Mouse (Mus musculus) inflammation-experienced regulatory T-cells, adult 6 months (primary cell): ENCODE results near the gene Atp8b3. TPM values are rescaled to one million over a fixed set of nuclear protein-coding genes. Genes with fewer than 3 reads are reported as not detected.

Source experiments
- ATAC-seq: one replicate; pipeline ENCODE4 v1.8.0; 2017
- polyA plus RNA-seq, 3 experiments: library from polyadenylated mRNA; unstranded; fragments of 100-300 nt; shearing (Covaris generic); gene quantifications; one replicate each; pipeline ENCODE4 v1.2.1; 2017

The Atp8b3 gene
- polyA plus RNA-seq, 3 experiments from 2014 or later: not detected

DNA sequence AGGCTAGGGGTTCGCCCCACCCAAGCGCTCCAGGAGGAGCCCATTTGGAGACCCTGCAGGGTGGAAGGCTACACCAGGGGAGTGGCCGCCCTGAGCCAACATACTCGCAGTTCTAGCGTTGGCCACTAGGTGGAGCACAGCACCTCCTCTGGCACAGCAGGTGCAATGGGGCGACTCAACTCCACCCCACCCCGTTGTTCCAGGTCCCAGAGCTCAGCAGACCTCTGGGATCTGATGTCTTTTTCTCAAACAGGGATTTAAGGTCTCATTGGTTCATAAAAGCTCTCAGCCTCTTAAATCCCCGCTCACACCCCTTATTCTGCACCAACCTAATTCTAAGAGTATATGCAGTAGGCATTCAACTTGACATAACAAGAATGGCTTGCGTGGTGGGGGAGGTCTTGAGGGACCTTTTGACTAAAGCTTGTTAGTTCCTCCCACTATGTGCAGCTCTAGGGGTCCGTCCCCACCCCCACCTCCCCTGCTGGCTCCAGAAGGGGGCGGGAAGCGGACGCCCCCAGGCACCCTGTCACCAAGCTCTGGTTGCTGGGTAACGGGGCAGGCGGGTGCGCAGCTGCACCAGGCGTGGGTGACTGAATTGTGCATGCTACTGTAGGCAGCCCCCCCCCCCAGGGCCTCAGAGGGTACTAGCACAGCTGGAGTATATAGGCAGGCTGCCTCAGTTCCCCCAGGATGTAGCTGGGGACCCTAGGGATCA lies 27.6 kb upstream of the Atp8b3 start:
- peak; percentile 52 for ATAC-seq

DNA sequence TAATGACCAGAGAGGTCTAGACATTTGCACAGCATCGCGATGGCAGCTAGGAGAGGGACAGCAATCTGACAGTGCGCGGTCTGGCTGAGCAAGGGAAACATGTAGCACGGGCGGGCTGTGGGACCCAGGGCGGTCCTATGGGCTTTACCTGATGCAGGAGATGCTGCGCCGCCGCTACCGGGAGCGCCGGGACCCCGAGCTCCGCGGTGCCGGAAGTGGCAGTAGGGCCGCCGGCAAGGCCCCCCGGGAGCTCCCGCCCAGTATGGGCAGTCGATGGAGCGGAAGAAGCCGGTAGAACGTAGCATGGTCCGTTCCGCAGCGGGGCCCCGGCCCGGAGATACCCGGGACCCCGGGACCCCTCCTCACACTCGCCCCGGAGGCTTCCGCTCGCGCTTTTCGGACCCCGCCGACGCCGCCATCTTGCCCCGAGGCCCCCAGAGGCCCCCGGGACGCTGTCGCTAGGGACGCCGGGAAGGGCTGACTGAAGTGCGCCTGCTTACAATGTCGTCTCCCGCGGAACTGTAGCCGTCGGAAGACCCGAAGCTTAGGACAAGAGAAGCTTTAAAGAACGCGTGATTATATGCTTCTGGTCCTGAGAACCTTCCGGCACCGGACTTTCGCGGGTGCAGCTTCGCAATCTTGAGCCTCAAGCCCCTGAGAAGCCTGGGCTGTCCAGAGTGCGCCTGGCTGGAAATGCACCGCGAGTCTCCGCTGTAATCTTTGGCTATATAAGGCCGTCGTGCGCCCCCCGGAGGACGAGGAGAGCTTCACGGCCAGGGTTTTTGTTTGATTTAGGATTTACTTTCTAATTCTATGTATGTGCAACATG lies 22.4 kb upstream of the Atp8b3 start, which contains the start of gene Rexo1:
Rexo1 (minus strand) TSS at position 445 of the 829 bp plus-strand sequence.
- ATAC-seq: peak; percentile 92

DNA sequence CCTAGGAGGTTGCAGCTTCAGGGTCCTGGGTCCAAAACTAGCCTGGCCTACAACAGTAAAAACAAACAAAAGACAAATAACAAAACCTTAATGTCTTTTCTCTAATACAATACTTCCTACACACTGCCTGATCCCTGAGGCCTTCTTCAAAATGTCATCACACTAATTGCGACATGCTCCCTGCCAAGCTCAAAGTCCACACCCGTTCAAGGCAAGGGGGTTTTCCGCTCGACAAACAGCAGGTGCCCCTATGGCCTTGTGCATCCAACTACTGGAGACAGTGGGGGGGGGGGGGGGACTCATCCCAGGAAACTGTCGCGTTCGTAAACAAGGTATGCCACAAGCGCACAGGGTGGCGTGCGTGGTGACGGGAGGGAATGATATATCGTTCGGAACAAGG lies 21.7 kb upstream of the Atp8b3 start:
- no peak for ATAC-seq

DNA sequence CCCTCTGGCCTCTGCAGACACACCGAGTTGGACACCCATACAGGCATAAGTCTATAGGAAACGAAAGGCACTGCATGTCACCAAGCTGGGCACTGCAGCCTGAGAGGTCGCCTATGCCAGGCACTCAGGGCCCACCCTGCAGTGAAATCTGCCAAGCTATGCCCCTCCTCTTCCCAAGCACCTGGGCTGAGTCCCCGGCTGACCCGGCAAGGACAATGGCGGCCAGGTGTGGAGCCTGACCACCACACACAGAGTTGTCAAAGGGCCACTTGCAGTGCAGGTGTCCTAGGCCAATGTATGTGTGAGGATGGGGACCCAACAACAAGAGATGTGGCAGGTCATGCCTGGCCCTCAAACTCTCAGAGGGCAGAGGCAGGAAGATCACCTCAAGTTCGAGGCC lies 20.5 kb upstream of the Atp8b3 start:
- ATAC-seq: no peak

DNA sequence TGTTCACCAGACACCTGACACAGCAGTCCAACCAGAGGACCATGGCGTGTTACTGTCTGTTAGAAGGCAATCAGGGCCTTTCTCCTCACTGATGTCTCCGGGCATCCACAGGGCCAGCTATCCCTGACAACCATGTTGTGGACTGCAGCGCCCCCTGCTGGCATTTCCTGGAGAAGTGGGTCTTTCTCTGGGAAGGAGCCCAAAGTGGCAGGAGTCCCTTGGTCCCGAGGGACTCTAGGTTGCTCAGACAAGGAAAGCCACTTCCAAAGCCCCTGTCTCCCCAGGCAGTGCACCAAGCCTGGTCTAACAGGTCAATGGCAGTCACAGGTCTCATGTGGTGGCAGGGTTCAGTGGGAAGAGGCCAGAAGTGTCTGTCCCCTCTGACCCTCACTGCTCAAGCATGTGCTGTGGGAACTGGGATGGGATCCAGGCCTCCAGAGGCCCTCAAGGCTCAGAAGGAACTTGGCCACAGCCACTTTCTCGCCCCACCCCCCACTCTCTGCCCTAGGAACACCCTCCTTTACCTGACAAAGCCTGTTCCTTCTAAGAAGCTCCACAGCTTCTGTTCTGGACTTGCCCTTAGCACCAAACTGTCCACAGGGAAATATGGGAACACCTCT lies 18.5 kb upstream of the Atp8b3 start:
- no peak for ATAC-seq

DNA sequence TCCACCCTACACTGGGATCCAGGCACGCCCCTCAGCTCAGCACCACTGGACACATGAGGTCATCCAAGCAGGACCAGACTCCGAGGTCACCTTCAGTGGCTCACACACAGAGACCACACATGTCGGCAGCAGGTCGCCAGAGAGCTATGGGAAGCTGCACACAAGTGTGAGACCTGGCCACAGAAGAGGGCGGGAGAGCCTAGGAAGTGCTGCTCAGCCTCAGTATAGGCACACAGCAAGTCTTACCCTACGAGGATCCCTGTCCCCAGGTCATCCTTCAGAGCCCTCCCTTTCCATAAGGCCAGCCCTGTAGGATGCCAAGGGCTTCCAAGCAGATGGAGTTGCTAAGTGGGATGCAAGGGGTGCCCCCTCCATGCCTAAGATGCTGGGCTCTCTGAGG lies 15.1 kb upstream of the Atp8b3 start:
- no peak for ATAC-seq

DNA sequence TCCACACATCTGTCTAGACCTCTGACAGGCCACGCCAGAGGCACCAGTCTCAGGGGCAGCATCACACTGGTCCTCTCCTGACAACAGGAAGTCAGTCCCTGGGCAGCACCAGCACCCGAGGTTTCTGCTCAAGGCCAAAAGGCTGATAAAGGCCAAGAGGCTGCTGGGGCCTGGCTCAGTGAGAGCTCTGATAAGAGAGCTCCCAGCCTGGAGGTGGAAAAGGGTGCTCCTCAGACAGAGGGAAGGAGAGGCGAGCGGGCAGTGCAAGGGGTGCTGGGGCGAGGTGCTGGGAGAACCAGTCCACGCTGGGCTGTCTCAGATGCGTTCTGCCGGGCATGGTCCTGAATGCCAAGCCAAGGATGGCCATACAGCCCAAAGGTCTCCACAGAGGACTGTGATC lies 14.7 kb upstream of the Atp8b3 start:
- no peak for ATAC-seq

DNA sequence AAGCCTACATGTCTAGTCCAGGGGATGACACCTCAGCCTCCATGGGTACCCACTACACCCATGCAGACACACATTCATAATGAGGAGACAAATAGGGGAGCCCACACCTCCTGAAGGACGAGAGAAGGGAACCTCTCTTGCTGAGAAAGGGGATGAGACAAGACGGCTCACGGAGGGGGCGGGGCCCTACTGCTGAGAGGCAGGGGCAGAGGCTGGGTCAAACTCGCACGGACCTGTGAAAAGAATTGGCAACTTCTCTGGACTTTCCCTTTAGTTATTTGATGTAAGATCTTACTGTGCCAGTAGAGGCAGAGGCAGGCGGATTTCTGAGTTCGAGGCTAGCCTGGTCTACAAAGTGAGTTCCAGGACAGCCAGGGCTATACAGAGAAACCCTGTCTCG lies 13.4 kb upstream of the Atp8b3 start:
- ATAC-seq: no peak

DNA sequence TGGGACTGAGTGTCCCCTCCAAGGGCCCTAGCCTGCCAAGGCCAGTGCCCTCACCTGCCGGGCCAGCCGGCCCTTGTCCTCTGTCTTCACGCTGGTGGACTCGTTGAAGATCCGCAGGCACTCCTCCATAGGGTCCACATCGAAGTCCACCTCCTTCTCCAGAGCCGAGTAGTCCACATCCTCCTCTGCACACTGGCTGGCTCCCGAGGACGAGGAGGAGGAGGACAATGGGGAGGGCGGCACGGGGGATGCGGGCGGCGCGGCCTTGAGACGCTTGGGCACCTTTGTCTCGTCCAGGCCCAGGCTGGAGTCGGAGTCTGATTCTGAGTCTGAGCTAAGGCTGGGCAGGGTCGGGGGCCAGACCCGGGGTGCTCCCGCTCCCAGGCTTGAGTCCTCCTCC lies 10.4 kb upstream of the Atp8b3 start:
- no peak for ATAC-seq

DNA sequence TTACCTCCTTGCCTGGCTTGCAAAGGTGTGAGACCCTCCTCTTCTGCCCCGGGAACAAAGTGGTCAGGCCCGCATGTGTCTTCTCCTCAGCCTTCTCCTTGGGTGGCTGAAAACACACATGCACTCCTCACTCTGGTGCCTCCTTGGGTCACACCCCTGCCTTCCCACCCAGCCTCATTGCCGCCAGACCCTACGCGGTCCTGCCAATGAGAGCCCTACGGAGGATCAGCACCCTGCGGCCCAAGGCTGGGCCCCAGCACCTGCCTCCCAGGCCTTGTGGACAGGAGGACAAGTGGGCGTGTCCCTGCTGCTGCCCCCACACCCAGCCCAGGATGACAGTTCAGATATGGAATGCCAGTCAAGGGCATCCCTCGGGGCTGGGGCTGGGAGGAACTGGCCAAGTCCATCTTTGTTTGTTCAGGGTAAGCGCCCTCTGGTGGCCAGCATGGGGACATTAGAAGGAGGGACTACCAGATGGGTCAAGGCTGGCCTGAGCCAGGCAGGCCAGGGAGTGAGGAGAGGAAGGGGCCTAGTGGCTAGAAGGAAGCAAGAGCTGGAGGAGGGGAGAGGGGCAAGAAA lies 9.6 kb upstream of the Atp8b3 start:
- no peak for ATAC-seq

DNA sequence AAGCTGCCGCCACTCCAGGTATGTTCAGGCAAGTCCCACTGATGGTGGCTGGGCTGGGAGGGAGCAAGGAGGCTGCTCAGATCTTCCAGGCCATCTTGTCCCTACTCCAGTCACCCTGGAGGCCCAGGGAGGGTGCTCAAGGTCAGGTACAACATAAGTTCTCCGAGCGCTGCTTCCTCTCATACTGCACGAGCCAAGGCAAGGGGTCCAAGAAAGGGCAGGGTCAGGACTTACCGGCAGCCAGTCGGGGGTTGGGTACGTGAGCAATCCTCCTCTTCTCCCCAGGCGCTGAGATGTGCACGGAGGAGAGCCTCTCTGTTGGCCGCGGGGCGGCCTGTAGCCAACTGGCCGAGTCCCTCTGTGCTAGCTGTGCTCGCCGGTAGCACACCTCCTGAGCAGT lies 8.6 kb upstream of the Atp8b3 start:
- ATAC-seq: no peak

DNA sequence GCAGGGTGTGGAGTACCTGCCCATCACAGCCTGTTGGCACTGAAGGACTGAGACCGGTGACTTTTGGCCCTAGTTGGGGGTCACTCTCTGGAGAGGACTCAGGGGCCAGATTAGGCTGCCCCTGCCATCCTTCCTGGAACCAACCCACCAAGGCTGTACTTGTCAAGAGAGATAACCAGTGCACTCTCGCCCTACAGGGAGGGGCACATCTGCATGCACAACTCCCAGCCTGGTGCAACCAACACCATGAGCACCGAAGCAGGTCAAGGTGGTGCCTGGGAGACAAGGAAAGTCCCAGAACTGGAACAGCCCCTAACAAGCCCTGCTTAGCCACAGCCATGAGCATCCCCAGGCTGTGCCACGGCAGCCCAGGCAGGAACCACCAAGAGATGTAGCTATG lies 8.0 kb upstream of the Atp8b3 start:
- ATAC-seq: no peak

DNA sequence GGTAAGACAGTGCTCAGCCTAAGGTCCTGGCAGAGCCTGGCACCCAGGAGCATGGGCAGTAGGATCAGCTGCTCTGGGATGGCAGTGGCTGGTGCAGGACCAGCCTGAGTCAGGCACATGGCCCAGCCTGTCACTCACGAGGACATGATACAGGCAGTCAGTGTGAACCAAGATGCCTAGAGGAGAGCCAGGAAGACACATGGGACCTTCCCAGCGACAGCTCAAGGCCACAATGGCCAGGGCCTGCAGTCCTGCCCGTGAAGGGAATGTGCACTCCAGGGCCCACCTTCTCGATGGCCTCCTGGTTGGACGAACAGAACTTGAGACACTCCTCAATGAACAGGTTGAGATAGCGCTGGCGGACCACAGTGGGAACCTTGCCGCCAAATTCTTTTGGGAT lies 6.7 kb upstream of the Atp8b3 start:
- no peak for ATAC-seq

DNA sequence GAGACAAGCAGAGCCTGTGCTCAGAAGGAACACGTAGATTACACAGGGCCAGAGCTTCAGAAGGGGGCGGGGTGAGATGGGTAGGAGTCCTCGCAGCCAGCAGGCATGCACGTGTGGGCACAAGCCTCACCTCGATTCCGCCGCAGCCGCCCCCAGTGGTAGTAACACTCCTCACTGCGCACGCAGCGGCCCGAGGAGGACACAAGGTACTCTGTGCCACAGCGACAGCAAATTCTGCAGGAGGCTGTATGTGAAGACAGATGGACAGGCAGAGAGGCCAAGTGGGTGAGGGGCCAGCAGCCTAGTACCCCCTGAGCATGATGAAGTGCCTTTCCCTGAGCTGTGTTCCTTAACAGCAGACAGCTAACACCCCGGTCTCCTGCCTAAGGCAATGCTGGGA lies 4.9 kb upstream of the Atp8b3 start:
- no peak for ATAC-seq

DNA sequence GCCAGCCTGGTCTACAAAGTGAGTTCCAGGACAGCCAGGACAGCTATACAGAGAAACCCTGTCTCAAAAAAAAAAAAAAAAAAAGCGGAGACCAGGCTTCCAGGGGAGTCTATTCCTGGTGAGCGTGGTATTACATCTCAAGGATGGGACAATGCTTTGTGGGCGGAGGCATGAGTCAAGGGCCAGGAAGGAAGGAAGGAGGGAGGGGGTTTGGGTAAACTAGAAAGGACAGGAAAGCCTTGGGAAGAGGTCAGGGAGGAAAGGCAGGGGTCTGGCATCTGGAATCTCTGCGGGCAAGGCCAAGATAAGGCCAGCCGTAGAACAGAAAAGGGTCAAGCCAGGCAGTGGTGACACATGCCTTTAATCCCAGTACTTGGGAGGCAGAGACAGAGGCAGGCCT lies 569 bp upstream of the Atp8b3 start:
- no peak for ATAC-seq

DNA sequence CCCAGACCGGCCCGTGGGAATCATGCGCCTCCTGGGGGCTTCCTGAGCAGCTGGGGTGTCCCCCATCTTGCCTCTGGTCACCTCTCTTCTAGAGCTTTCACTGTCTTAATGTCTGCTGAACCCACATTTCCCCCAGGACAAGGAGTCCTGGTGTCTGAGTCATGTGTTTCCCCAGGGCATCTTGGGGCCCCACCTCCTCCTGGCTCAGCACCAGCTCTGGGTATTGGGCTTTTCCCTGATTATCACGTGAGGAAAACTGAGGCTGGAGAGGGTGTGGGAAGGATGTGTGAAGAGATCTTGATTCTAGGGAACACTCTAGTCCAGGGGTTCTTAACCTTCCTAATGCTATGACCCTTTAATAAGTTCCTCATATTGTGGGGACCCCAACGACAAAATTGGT lies 744 bp downstream of the Atp8b3 start:
- ATAC-seq: no peak

DNA sequence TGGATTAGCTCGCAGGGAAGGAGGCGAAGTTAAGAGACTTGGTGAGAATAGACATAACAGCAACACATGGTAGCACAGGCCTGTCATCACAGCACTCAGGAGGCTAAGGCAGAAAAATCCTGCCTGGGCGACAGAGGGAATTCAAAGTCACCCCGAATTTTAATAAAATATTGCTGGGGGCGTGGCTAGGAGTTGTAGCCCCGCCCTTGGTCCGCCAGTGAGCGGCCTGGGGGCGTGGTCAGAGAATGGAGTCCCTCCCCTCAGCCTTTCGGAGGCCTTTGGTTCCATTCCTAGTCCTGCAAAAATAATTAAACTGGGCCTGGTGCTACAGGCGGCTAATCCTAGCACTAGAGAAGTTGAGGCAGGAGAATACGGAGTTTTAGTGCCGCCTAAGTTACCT lies 3.2 kb downstream of the Atp8b3 start:
- no peak for ATAC-seq

DNA sequence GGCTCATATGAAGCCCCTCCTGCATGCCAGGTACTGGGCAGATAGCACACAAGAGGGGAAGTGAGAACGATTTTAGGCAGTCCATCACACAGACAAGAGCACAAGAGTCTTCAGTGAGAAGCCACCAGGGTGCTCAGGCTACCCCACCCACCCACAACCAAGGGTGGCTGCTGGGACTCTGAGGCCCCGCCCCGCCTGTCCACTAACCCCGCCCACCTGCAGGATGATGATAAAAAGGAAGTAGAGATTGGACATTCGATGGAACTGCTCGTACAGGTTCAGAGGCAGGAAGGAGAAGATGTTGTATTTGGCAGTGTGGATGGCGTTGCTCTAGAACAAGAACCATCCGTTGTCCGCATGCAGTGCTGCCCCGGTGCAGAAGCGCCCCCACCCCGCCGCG lies 3.9 kb downstream of the Atp8b3 start:
- ATAC-seq: no peak

DNA sequence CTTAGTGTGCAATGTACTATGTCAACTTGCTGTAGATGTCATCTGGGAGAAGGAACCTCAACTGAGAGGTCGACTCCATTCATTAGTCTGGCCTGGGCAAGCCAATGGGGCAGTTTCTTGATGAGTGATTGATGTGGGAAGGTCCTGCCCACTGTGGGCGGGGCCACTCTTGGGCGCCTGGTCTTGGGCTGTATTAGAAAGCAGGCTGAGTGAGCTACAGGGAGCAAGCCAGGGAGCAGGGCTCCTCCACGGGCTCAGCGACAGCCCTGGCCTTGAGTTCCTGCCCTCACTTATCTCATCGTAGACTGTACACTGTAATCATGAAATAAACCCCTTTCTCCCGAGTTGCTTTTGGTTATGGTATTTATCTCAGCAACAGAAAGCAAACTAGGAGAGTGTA lies 5.2 kb downstream of the Atp8b3 start:
- ATAC-seq: no peak

DNA sequence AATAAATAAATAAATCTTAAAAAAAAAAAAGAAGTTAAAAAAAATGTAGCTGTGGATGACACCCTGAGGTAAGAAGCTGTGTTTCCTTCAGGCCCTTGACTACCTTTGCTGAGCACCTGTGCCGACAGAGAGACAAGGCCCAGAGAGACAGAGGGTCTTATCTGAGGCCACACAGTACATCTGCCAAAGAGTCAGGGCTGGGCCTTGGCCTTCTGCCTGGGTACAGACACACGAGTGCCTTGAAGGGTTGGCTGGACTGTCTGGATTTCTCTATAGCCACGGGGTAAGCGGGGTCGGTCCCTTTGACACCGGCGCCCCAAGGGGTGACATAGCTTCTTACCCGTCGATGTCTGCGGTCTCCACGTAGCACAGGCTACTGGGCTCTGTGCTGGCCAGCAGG lies 6.1 kb downstream of the Atp8b3 start:
- no peak for ATAC-seq

DNA sequence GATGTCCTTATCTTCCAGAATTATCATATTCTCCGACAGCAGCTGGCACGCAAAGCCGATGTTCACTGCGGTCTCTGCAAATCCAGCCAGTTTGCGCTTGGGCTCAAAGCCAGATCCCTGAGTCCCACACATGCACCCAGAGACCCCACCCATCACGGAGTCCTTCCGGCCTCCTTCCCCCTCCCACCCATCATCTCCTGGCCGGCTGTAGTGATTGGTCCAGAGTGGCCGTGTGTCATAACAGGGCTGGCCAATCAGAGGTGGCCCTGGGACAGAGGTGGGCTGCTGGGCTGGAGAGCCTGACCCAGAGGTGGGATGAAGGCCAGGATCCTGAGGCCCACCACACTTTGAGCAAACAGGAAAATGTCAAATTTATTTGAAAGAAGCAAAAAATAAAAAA lies 12.8 kb downstream of the Atp8b3 start:
- no peak for ATAC-seq

DNA sequence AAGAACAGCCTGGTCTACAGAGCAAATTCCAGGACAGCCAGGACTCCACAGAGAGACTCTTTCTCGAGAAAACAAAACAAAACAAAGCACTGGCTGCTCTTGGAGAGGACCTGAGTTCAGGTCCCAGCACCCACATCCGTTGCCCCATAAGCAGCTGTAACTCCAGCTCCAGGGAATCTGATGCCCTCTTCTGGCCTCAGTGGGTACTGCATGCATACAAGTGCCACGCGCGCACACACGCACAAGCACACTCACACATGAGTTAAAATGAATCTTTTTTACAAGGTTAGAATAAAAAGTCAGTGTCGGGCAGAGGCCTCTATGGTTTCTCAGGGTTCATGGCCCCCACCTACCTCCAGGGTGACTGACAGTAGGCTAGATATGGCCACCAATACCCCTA lies 15.6 kb downstream of the Atp8b3 start:
- no peak for ATAC-seq

DNA sequence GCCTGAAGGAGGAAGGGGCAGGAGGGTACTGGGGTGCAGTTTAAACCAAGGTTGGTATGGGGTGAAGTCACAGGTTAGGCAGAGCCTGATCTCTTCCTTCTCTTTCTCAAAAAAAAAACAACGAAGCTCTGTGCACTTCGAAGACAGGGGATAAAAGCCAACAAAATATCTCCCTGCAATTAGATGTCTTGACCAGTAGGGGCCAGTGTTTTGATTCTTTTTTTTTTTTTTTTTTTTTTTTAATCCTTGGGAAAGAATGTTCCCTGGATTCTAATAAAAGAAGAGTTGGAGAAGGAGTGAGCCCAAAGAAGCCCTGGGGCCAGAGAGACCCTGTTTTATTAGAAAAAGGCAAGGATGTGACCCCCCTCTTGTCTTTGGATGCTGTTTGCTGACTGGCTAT lies 19.6 kb downstream of the Atp8b3 start:
- no peak for ATAC-seq

DNA sequence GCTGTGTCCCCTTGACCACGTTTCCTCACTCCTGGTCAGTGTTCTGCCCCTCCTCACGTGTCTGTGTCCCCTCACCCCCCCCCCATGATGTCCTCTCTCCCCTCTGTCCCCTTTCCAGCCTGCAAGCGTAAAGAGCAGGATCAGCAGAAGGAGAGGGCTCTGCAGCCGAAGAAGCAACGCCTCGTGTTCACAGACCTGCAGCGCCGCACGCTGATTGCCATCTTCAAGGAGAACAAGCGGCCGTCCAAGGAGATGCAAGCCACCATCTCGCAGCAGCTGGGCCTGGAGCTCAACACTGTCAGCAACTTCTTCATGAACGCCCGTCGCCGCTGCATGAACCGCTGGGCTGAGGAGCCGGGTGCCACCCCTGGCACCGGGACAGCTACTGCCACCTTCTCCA lies 25.2 kb downstream of the Atp8b3 start:
- ATAC-seq: no peak
